Mouse (Mus musculus): Measurements from ENCODE around the gene Setdb1.

DNA sequence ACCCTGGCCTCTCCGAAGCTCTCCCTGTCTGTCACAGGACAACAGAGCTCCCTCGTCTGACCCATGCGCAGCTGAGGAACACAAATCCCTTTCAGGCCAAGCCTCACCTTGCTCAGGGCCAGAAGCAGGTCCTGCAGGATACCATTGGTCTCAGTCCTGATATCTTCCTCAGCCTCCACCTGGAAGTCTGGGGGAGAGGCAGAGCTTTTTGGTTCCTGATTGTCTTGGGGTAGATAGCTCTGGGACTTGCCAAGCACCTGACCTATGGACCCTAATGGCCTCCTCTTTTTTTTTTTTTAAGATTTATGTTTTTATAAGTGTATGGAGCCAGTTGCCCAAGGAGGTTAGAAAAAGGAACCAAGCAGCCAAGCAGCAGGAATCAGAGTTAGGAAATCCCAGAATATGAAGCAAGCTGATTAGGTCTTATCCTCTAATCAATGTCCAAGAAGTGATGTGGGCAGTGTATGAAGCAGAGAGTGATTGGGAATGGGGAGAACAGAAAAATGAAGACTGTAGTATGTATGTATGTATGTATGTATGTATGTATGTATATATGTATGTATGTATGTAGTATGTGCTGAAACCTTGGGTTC lies 55.7 kb downstream of the Setdb1 start:
- TF ChIP-seq CHD1 (IDR thresholded peaks at IDR 0.05; ENCODE audit: low read depth, low read length) = no peak
- no peak for TF ChIP-seq EP300 (IDR thresholded peaks at IDR 0.05; ENCODE audit: low read length)
- TF ChIP-seq POLR2A (IDR thresholded peaks at IDR 0.05; ENCODE audit: low read depth, low read length) = no peak
- no peak for TF ChIP-seq HCFC1 (IDR thresholded peaks at IDR 0.05; ENCODE audit: low read depth, low read length)
- no peak for TF ChIP-seq NRF1 (IDR thresholded peaks at IDR 0.05; ENCODE audit: low read depth, low read length)
- TF ChIP-seq CTCF (conservative IDR thresholded peaks at IDR 0.05 in 1 of 2, IDR thresholded peaks at IDR 0.05 in 1 of 2; ENCODE audit: low read depth in 2 of 2, low read length in 2 of 2) = no peak
- no peak for TF ChIP-seq ELF1 (IDR thresholded peaks at IDR 0.05; ENCODE audit: low read depth, low read length)
- no peak for TF ChIP-seq E2F4 (IDR thresholded peaks at IDR 0.05; ENCODE audit: insufficient replicate concordance, low read depth, low read length)
- no peak for TF ChIP-seq MAFK (IDR thresholded peaks at IDR 0.05; ENCODE audit: insufficient replicate concordance, low read length)
- TF ChIP-seq UBTF (IDR thresholded peaks at IDR 0.05; ENCODE audit: low read depth, low read length) = no peak
- no peak for TF ChIP-seq SIN3A (IDR thresholded peaks at IDR 0.05; ENCODE audit: low read length)
- no peak for TF ChIP-seq ZMIZ1 (IDR thresholded peaks at IDR 0.05; ENCODE audit: low read depth, low read length)
- no peak for TF ChIP-seq MYC (IDR thresholded peaks at IDR 0.05; ENCODE audit: low read depth, low read length)
- TF ChIP-seq CHD2 (IDR thresholded peaks at IDR 0.05; ENCODE audit: low read length) = no peak
